Mouse (Mus musculus): ENCODE results near the gene Cpeb3. TPM values are rescaled to one million over a fixed set of nuclear protein-coding genes. Genes with fewer than 3 reads are reported as not detected.
"Not testable (repeated sequence)": the region's sequence is repeated elsewhere in the genome, so short reads cannot be mapped to it uniquely, and the experiment has no call there.

The Cpeb3 gene
- polyA plus RNA-seq, 1 experiment: not detected

GRCm38 (mm10) chr19:37137133-37137532, 71.3 kb downstream of the Cpeb3 start:
- no peak overlapping the region for H3K4me3 ChIP-seq (ENCODE audit: insufficient read depth, low read depth, low read length)
- peaks cover 5% of the 10 kb centered on the region; the same call in 1 of the 2 replicates for H3K4me1 ChIP-seq (ENCODE audit: control insufficient read depth, insufficient read depth, low read length)
- no peak for TF ChIP-seq CTCF (IDR thresholded peaks at IDR 0.05; ENCODE audit: insufficient read depth, low read depth, low read length)
- TF ChIP-seq POLR2A (IDR thresholded peaks at IDR 0.05; ENCODE audit: insufficient read depth, low read depth, low read length): no peak
- WGBS: 67% methylated on average over 2 of the region's 2 CpGs
- no peak overlapping the region for H3K27ac ChIP-seq (ENCODE audit: insufficient read depth, low read depth, low read length)

GRCm38 (mm10) chr19:37135459-37135858, 72.9 kb downstream of the Cpeb3 start:
- H3K27ac ChIP-seq (ENCODE audit: insufficient read depth, low read depth, low read length); H3K4me1 ChIP-seq (ENCODE audit: control insufficient read depth, insufficient read depth, low read length); H3K4me3 ChIP-seq (ENCODE audit: insufficient read depth, low read depth, low read length): not testable (repeated sequence)
- 88% methylated on average over 2 of the region's 2 CpGs for WGBS

GRCm38 (mm10) chr19:37133666-37134065, 74.7 kb downstream of the Cpeb3 start:
- TF ChIP-seq CTCF (IDR thresholded peaks at IDR 0.05; ENCODE audit: insufficient read depth, low read depth, low read length) (no peak), POLR2A (IDR thresholded peaks at IDR 0.05; ENCODE audit: insufficient read depth, low read depth, low read length) (no peak)

GRCm38 (mm10) chr19:37131660-37132059, 76.7 kb downstream of the Cpeb3 start:
- Histone ChIP-seq H3K27ac (ENCODE audit: insufficient read depth, low read depth, low read length) (no peak overlapping the region), H3K4me3 (ENCODE audit: insufficient read depth, low read depth, low read length) (no peak overlapping the region), H3K4me1 (ENCODE audit: control insufficient read depth, insufficient read depth, low read length) (peaks cover 2% of the 10 kb centered on the region; the same call in 1 of the 2 replicates)
- 71% methylated on average over 1 of the region's 1 CpGs for WGBS
- no peak for TF ChIP-seq CTCF (IDR thresholded peaks at IDR 0.05; ENCODE audit: insufficient read depth, low read depth, low read length)
- TF ChIP-seq POLR2A (IDR thresholded peaks at IDR 0.05; ENCODE audit: insufficient read depth, low read depth, low read length): no peak

More at GRCm38 (mm10) chr19:37133666-37134065, 74.7 kb downstream of the Cpeb3 start:
- Histone ChIP-seq H3K27ac (ENCODE audit: insufficient read depth, low read depth, low read length) (no peak overlapping the region), H3K4me1 (ENCODE audit: control insufficient read depth, insufficient read depth, low read length) (peaks cover 2% of the 10 kb centered on the region; the same call in 1 of the 2 replicates), H3K4me3 (ENCODE audit: insufficient read depth, low read depth, low read length) (no peak overlapping the region)
- 85% methylated on average over 4 of the region's 4 CpGs for WGBS

- Histone ChIP-seq H3K4me3 (ENCODE audit: insufficient read depth, low read depth, low read length) (no peak overlapping the region), H3K4me1 (ENCODE audit: control insufficient read depth, insufficient read depth, low read length) (peaks cover 2% of the 10 kb centered on the region; the same call in 1 of the 2 replicates), H3K27ac (ENCODE audit: insufficient read depth, low read depth, low read length) (no peak overlapping the region)
- WGBS: 86% methylated on average over 4 of the region's 4 CpGs
- TF ChIP-seq CTCF (IDR thresholded peaks at IDR 0.05; ENCODE audit: insufficient read depth, low read depth, low read length): no peak
- TF ChIP-seq POLR2A (IDR thresholded peaks at IDR 0.05; ENCODE audit: insufficient read depth, low read depth, low read length): no peak
Measured at GRCm38 (mm10) chr19:37128461-37128860, 79.9 kb downstream of the Cpeb3 start.

- no peak overlapping the region for H3K27ac ChIP-seq (ENCODE audit: insufficient read depth, low read depth, low read length)
- H3K4me3 ChIP-seq (ENCODE audit: insufficient read depth, low read depth, low read length): no peak overlapping the region
- H3K4me1 ChIP-seq (ENCODE audit: control insufficient read depth, insufficient read depth, low read length): no peaks in the 10 kb centered on the region
- 79% methylated on average over 5 of the region's 5 CpGs for WGBS
- TF ChIP-seq CTCF (IDR thresholded peaks at IDR 0.05; ENCODE audit: insufficient read depth, low read depth, low read length) (no peak), POLR2A (IDR thresholded peaks at IDR 0.05; ENCODE audit: insufficient read depth, low read depth, low read length) (no peak)
Measured at GRCm38 (mm10) chr19:37127018-37127567, 81.3 kb downstream of the Cpeb3 start.

- TF ChIP-seq POLR2A (IDR thresholded peaks at IDR 0.05; ENCODE audit: insufficient read depth, low read depth, low read length): no peak
- TF ChIP-seq CTCF (IDR thresholded peaks at IDR 0.05; ENCODE audit: insufficient read depth, low read depth, low read length): no peak
- no peak overlapping the region for H3K27ac ChIP-seq (ENCODE audit: insufficient read depth, low read depth, low read length)
- no peak overlapping the region for H3K4me3 ChIP-seq (ENCODE audit: insufficient read depth, low read depth, low read length)
- no peaks in the 10 kb centered on the region for H3K4me1 ChIP-seq (ENCODE audit: control insufficient read depth, insufficient read depth, low read length)
Measured at GRCm38 (mm10) chr19:37124961-37125360, 83.4 kb downstream of the Cpeb3 start.

GRCm38 (mm10) chr19:37119281-37119680, 89.1 kb downstream of the Cpeb3 start:
- 40% methylated on average over 2 of the region's 2 CpGs for WGBS
- Histone ChIP-seq H3K27ac (ENCODE audit: insufficient read depth, low read depth, low read length) (no peak overlapping the region), H3K4me3 (ENCODE audit: insufficient read depth, low read depth, low read length) (no peak overlapping the region), H3K4me1 (ENCODE audit: control insufficient read depth, insufficient read depth, low read length) (peaks cover 7% of the 10 kb centered on the region)
- no peak for TF ChIP-seq POLR2A (IDR thresholded peaks at IDR 0.05; ENCODE audit: insufficient read depth, low read depth, low read length)
- no peak for TF ChIP-seq CTCF (IDR thresholded peaks at IDR 0.05; ENCODE audit: insufficient read depth, low read depth, low read length)

- Histone ChIP-seq H3K4me1 (ENCODE audit: control insufficient read depth, insufficient read depth, low read length) (peaks cover 7% of the 10 kb centered on the region), H3K27ac (ENCODE audit: insufficient read depth, low read depth, low read length) (no peak overlapping the region), H3K4me3 (ENCODE audit: insufficient read depth, low read depth, low read length) (no peak overlapping the region)
- TF ChIP-seq CTCF (IDR thresholded peaks at IDR 0.05; ENCODE audit: insufficient read depth, low read depth, low read length): no peak
- TF ChIP-seq POLR2A (IDR thresholded peaks at IDR 0.05; ENCODE audit: insufficient read depth, low read depth, low read length): no peak
- WGBS: 81% methylated on average over 1 of the region's 1 CpGs
Measured at GRCm38 (mm10) chr19:37115824-37116223, 92.6 kb downstream of the Cpeb3 start.

GRCm38 (mm10) chr19:37115374-37115773, 93.0 kb downstream of the Cpeb3 start:
- Histone ChIP-seq H3K27ac (ENCODE audit: insufficient read depth, low read depth, low read length) (no peak overlapping the region; the same call in 1 of the 2 replicates), H3K4me1 (ENCODE audit: control insufficient read depth, insufficient read depth, low read length) (peaks cover 9% of the 10 kb centered on the region), H3K4me3 (ENCODE audit: insufficient read depth, low read depth, low read length) (no peak overlapping the region)
- WGBS: 78% methylated on average over 8 of the region's 8 CpGs
- TF ChIP-seq POLR2A (IDR thresholded peaks at IDR 0.05; ENCODE audit: insufficient read depth, low read depth, low read length) (no peak), CTCF (IDR thresholded peaks at IDR 0.05; ENCODE audit: insufficient read depth, low read depth, low read length) (no peak)
